Mouse (Mus musculus): ENCODE results near the gene 1190007I07Rik. TPM values are rescaled to one million over a fixed set of nuclear protein-coding genes. Genes with fewer than 3 reads are reported as not detected.
"Not testable (repeated sequence)": the region's sequence is repeated elsewhere in the genome, so short reads cannot be mapped to it uniquely, and the experiment has no call there.

1190007I07Rik gene
- total RNA-seq, 1 experiment = 27.0 TPM

- no peak for DNase-seq (ENCODE audit: low read depth, low spot score)
- H3K9ac ChIP-seq (ENCODE audit: insufficient read depth, low read depth, low read length, poor library complexity, severe bottlenecking) = peak overlapping the region; percentile 98
- TF ChIP-seq HCFC1 (IDR thresholded peaks at IDR 0.05; ENCODE audit: borderline replicate concordance, insufficient read depth, low read length) = no peak
- no peak for TF ChIP-seq MAFK (IDR thresholded peaks at IDR 0.05; ENCODE audit: insufficient read depth, low read depth, low read length)
- TF ChIP-seq CHD2 (IDR thresholded peaks at IDR 0.05; ENCODE audit: low read depth, low read length) = no peak
- no peak for TF ChIP-seq ZC3H11A (IDR thresholded peaks at IDR 0.05; ENCODE audit: borderline replicate concordance, low read depth, low read length)
- no peak for TF ChIP-seq ZNF384 (IDR thresholded peaks at IDR 0.05; ENCODE audit: low read depth, low read length)
- H3K9me3 ChIP-seq (ENCODE audit: control insufficient read depth, insufficient read depth, low read depth, low read length) = no peaks in the 10 kb centered on the region
- no peaks in the 10 kb centered on the region; the same call in 1 of the 2 replicates for H3K36me3 ChIP-seq (ENCODE audit: control insufficient read depth, insufficient read depth, low read length, poor library complexity, severe bottlenecking)
- no peak overlapping the region for H3K27ac ChIP-seq (ENCODE audit: insufficient read depth, low read depth, low read length, poor library complexity, severe bottlenecking)
- peak overlapping the region; percentile 74 to 99 for H3K4me3 ChIP-seq (ENCODE audit: insufficient read depth in 1 of 2, low read depth in 1 of 2, low read length in 2 of 2, poor library complexity in 1 of 2, severe bottlenecking in 1 of 2)
- in situ Hi-C loops (cut with MboI; ENCODE audit: low sequenced_read_pairs in 2 of 2, unreplicated experiment in 2 of 2) = no loop called here
- peaks cover 4 to 5% of the 10 kb centered on the region in 2 experiments; a peak in 2 of 4 replicates for H3K4me1 ChIP-seq (ENCODE audit: control insufficient read depth in 2 of 2, insufficient read depth in 2 of 2, low read length in 2 of 2, poor library complexity in 1 of 2)
Observed at GRCm38 (mm10) chr10:82622235-82622634, 793 bp downstream of the 1190007I07Rik start.

GRCm38 (mm10) chr10:82594421-82594820 is 28.6 kb downstream of the 1190007I07Rik start:
- H3K4me1 ChIP-seq (ENCODE audit: control insufficient read depth in 2 of 2, insufficient read depth in 2 of 2, low read length in 2 of 2, poor library complexity in 1 of 2); H3K9me3 ChIP-seq (ENCODE audit: control insufficient read depth, insufficient read depth, low read depth, low read length); H3K36me3 ChIP-seq (ENCODE audit: control insufficient read depth, insufficient read depth, low read length, poor library complexity, severe bottlenecking); H3K9ac ChIP-seq (ENCODE audit: insufficient read depth, low read depth, low read length, poor library complexity, severe bottlenecking); H3K27ac ChIP-seq (ENCODE audit: insufficient read depth, low read depth, low read length, poor library complexity, severe bottlenecking); H3K4me3 ChIP-seq (ENCODE audit: insufficient read depth in 1 of 2, low read depth in 1 of 2, low read length in 2 of 2, poor library complexity in 1 of 2, severe bottlenecking in 1 of 2); in situ Hi-C loops (cut with MboI; ENCODE audit: low sequenced_read_pairs in 2 of 2, unreplicated experiment in 2 of 2): not testable (repeated sequence)
- DNase-seq (ENCODE audit: low read depth, low spot score) = peak; percentile 24

GRCm38 (mm10) chr10:82589673-82590072 is 33.4 kb downstream of the 1190007I07Rik start:
- peak overlapping the region; percentile 31; the same call in 1 of the 2 replicates for H3K9ac ChIP-seq (ENCODE audit: insufficient read depth, low read depth, low read length, poor library complexity, severe bottlenecking)
- H3K36me3 ChIP-seq (ENCODE audit: control insufficient read depth, insufficient read depth, low read length, poor library complexity, severe bottlenecking); H3K27ac ChIP-seq (ENCODE audit: insufficient read depth, low read depth, low read length, poor library complexity, severe bottlenecking); H3K9me3 ChIP-seq (ENCODE audit: control insufficient read depth, insufficient read depth, low read depth, low read length); in situ Hi-C loops (cut with MboI; ENCODE audit: low sequenced_read_pairs in 2 of 2, unreplicated experiment in 2 of 2); H3K4me1 ChIP-seq (ENCODE audit: control insufficient read depth in 2 of 2, insufficient read depth in 2 of 2, low read length in 2 of 2, poor library complexity in 1 of 2): not testable (repeated sequence)
- peak; percentile 70 for DNase-seq (ENCODE audit: low read depth, low spot score)
- peak overlapping the region in 1 of 2 experiments; percentile 16; a peak in 1 of 4 replicates for H3K4me3 ChIP-seq (ENCODE audit: insufficient read depth in 1 of 2, low read depth in 1 of 2, low read length in 2 of 2, poor library complexity in 1 of 2, severe bottlenecking in 1 of 2)
- 0 out of 2 replicates have a peak, but pooled peaks have one; percentile 2 for TF ChIP-seq ZC3H11A (IDR thresholded peaks at IDR 0.05; ENCODE audit: borderline replicate concordance, low read depth, low read length)

- H3K9ac ChIP-seq (ENCODE audit: insufficient read depth, low read depth, low read length, poor library complexity, severe bottlenecking); DNase-seq (ENCODE audit: low read depth, low spot score); H3K9me3 ChIP-seq (ENCODE audit: control insufficient read depth, insufficient read depth, low read depth, low read length); H3K36me3 ChIP-seq (ENCODE audit: control insufficient read depth, insufficient read depth, low read length, poor library complexity, severe bottlenecking); H3K27ac ChIP-seq (ENCODE audit: insufficient read depth, low read depth, low read length, poor library complexity, severe bottlenecking); H3K4me3 ChIP-seq (ENCODE audit: insufficient read depth in 1 of 2, low read depth in 1 of 2, low read length in 2 of 2, poor library complexity in 1 of 2, severe bottlenecking in 1 of 2); H3K4me1 ChIP-seq (ENCODE audit: control insufficient read depth in 2 of 2, insufficient read depth in 2 of 2, low read length in 2 of 2, poor library complexity in 1 of 2); in situ Hi-C loops (cut with MboI; ENCODE audit: low sequenced_read_pairs in 2 of 2, unreplicated experiment in 2 of 2): not testable (repeated sequence)
Observed at GRCm38 (mm10) chr10:82571091-82571490, 51.9 kb downstream of the 1190007I07Rik start.

Other genes with a start within 250 kb of the 1190007I07Rik start
- gene Gm1553, start 130.6 kb downstream of the 1190007I07Rik start, total RNA-seq (2012; rRNA removed) = not detected in 2 replicates
- gene Tdg, start 6.6 kb upstream of the 1190007I07Rik start, total RNA-seq (2012; rRNA removed) = 27.6 and 28.7 TPM in 2 replicates
- 0.48 and 0.62 TPM in 2 replicates for gene Glt8d2, start 67.4 kb upstream of the 1190007I07Rik start, total RNA-seq (2012; rRNA removed)
- gene Hcfc2, start 72.9 kb upstream of the 1190007I07Rik start, total RNA-seq (2012; rRNA removed) = 4.2 and 8.1 TPM in 2 replicates
- 46.9 and 47.7 TPM in 2 replicates for gene Nfyb, start 140.9 kb upstream of the 1190007I07Rik start, total RNA-seq (2012; rRNA removed)
- gene Txnrd1, start 210.7 kb upstream of the 1190007I07Rik start, total RNA-seq (2012; rRNA removed) = 107 and 167 TPM in 2 replicates
- 8.9 and 9.3 TPM in 2 replicates for gene Eid3, start 243.4 kb upstream of the 1190007I07Rik start, total RNA-seq (2012; rRNA removed)

Measured in ES-E14 (cell line).